Mouse (Mus musculus): ENCODE results near the gene Gm20441. TPM values are rescaled to one million over a fixed set of nuclear protein-coding genes. Genes with fewer than 3 reads are reported as not detected.

The Gm20441 gene
- not detected for total RNA-seq (2023)

GRCm38 (mm10) chr10:75780769-75781578 is at the start of gene Gm20441, which contains the start of gene Gstt3:
Gene Gm20441 (minus strand): TSS chr10:75780954.
Gene Gstt3 (minus strand): TSS chr10:75781414.

GRCm38 (mm10) chr10:75822443-75822842 is 41.7 kb upstream of the Gm20441 start, which contains the start of gene Gstt4:
Gene Gstt4 (minus strand): TSS chr10:75822543.

GRCm38 (mm10) chr10:75798176-75798696 is 17.5 kb upstream of the Gm20441 start, which contains the start of gene Gstt1:
Gene Gstt1 (minus strand): TSS chr10:75798584.

GRCm38 (mm10) chr10:75772795-75773664 is 7.7 kb downstream of the Gm20441 start, which contains the start of gene Ddt:
Gene Ddt (minus strand): TSS chr10:75773414.

GRCm38 (mm10) chr10:75763682-75764518 is 16.9 kb downstream of the Gm20441 start, which contains the start of gene Cabin1:
Gene Cabin1 (minus strand): TSS chr10:75764341.

Other genes starting within 250 kb of the Gm20441 start
- 1 to 10 TPM; 4.2 to 5.8 TPM for gene Lrrc75b, start 220.6 kb downstream of the Gm20441 start, total RNA-seq (2023)
- gene Ggt1, start 219.3 kb downstream of the Gm20441 start, total RNA-seq (2023): 1 to 10 TPM; 9.2 to 9.8 TPM
- gene Ggt5, start 191.6 kb downstream of the Gm20441 start, total RNA-seq (2023): 10 to 100 TPM; 23.6 to 28.5 TPM
- gene Susd2, start 136.9 kb downstream of the Gm20441 start, total RNA-seq (2023): under 1 TPM; 0.88 to 0.89 TPM
- 10 to 100 TPM; 64.4 to 64.5 TPM for gene Cabin1, start 16.6 kb downstream of the Gm20441 start, total RNA-seq (2023)
- gene Ddt, start 7.5 kb downstream of the Gm20441 start, total RNA-seq (2023): 10 to 100 TPM in 1 of 2 experiments, 1 to 10 TPM in 1; 9.8 to 11.7 TPM
- gene Gstt3, start 460 bp upstream of the Gm20441 start, total RNA-seq (2023): 1 to 10 TPM; 3.4 to 3.5 TPM
- gene Gstt1, start 17.6 kb upstream of the Gm20441 start, total RNA-seq (2023): 1 to 10 TPM in 1 of 2 experiments, not detected in 1; 2.6 TPM
- gene Gstt4, start 41.6 kb upstream of the Gm20441 start, total RNA-seq (2023): not detected
- gene Gstt2, start 56.5 kb upstream of the Gm20441 start, total RNA-seq (2023): 1 to 10 TPM; 5.0 to 6.8 TPM
- 10 to 100 TPM; 66.0 to 70.6 TPM for gene Mif, start 79.3 kb upstream of the Gm20441 start, total RNA-seq (2023)
- 1 to 10 TPM in 1 of 2 experiments, under 1 TPM in 1; 0.60 to 3.3 TPM for gene Derl3, start 112.5 kb upstream of the Gm20441 start, total RNA-seq (2023)
- gene Smarcb1, start 140.7 kb upstream of the Gm20441 start, total RNA-seq (2023): 10 to 100 TPM; 32.6 to 36.4 TPM
- gene Chchd10, start 152.2 kb upstream of the Gm20441 start, total RNA-seq (2023): 10 to 100 TPM in 1 of 2 experiments, 1 to 10 TPM in 1; 6.7 to 10.1 TPM
- under 1 TPM in 1 of 2 experiments, not detected in 1; 0.60 TPM for gene Mmp11, start 155.5 kb upstream of the Gm20441 start, total RNA-seq (2023)
- under 1 TPM in 1 of 2 experiments, not detected in 1; 0.53 TPM for gene Gm867, start 159.7 kb upstream of the Gm20441 start, total RNA-seq (2023)
- 10 to 100 TPM in 1 of 2 experiments, 1 to 10 TPM in 1; 5.8 to 12.6 TPM for gene Vpreb3, start 162.1 kb upstream of the Gm20441 start, total RNA-seq (2023)
- gene Gm5134, start 173.6 kb upstream of the Gm20441 start, total RNA-seq (2023): under 1 TPM in 1 of 2 experiments, not detected in 1; 0.18 TPM